In genomic region chr4:140657681-140658575, GRCm38 (mm10) we compare ENCODE assay signal across 8 mouse cellular contexts. TPM values are rescaled to one million over a fixed set of nuclear protein-coding genes. Genes with fewer than 3 reads are reported as not detected.
A peak's percentile ranks its signal among the peaks of the same experiment; 100 is the strongest.
DNase-seq lines count a peak whose midpoint lies in the region; ATAC-seq and TF ChIP-seq lines count a peak whose summit lies in the region.

No protein-coding gene starts in this region.

- H3K27ac ChIP-seq in embryonic facial prominence, embryonic 12.5 days, result peak overlapping the region; percentile 86
- peak overlapping the region; percentile 95 for H3K27ac ChIP-seq in heart, adult 2 months
- peak overlapping the region; percentile 77 for H3K27ac ChIP-seq in kidney, adult 2 months (ENCODE audit: insufficient read depth, low read depth, low read length)
- H3K27ac ChIP-seq in midbrain, embryonic 15.5 days, result peak overlapping the region; percentile 82

- H3K27me3 ChIP-seq in embryonic facial prominence, embryonic 12.5 days, result no peaks in the 10 kb centered on the region
- H3K27me3 ChIP-seq in heart, adult 2 months (ENCODE audit: control insufficient read depth, insufficient read depth, low read length), result no peaks in the 10 kb centered on the region
- no peaks in the 10 kb centered on the region for H3K27me3 ChIP-seq in kidney, adult 2 months (replicated peaks; ENCODE audit: control insufficient read depth, insufficient read depth, low read length)
- no peaks in the 10 kb centered on the region for H3K27me3 ChIP-seq in midbrain, embryonic 15.5 days (replicated peaks)

- no peaks in the 10 kb centered on the region for H3K79me2 ChIP-seq in heart, adult 2 months (replicated peaks; ENCODE audit: control insufficient read depth, insufficient read depth, low read length)

- H3K9ac ChIP-seq in embryonic facial prominence, embryonic 12.5 days, result peak overlapping the region; percentile 33
- peak overlapping the region; percentile 33 for H3K9ac ChIP-seq in heart, adult 2 months (ENCODE audit: low read depth, low read length)
- 0 out of 2 replicates have a peak overlapping the region, but pooled peaks have one; percentile 4 for H3K9ac ChIP-seq in midbrain, embryonic 15.5 days

- H3K4me2 ChIP-seq in embryonic facial prominence, embryonic 12.5 days (replicated peaks), result peak overlapping the region; percentile 40
- no peak overlapping the region for H3K4me2 ChIP-seq in midbrain, embryonic 15.5 days

- 6% methylated on average over 24 of the region's 24 CpGs for WGBS in embryonic facial prominence, embryonic 12.5 days
- 20% methylated on average over 24 of the region's 24 CpGs for WGBS in heart, adult 2 months
- WGBS in kidney, adult 2 months, result 10% methylated on average over 24 of the region's 24 CpGs
- 5% methylated on average over 24 of the region's 24 CpGs for WGBS in midbrain, embryonic 15.5 days

- no peak for TF ChIP-seq CTCF in heart, adult 2 months (IDR thresholded peaks at IDR 0.05)
- no peak for TF ChIP-seq CTCF in kidney, adult 2 months (conservative IDR thresholded peaks at IDR 0.05; ENCODE audit: insufficient read depth, insufficient read length, low read depth, low read length)

- intact Hi-C loops in heart, adult 2 months (cut with DNase I), result loop anchor here (5.0 kb wide), 1 partner anchor 41 kb away; no protein-coding TSS in a partner anchor
- intact Hi-C loops in left cerebral cortex, postnatal 36 days (cut with DNase I), result loop anchor here (5.0 kb wide), 1 partner anchor 36 kb away; no protein-coding TSS in a partner anchor

- DNase-seq in adrenal gland, postnatal 36 days, result peak; percentile 89 to 92
- DNase-seq in heart, adult 2 months, result peak; percentile 73 to 86
- peak; percentile 89 for DNase-seq in kidney, adult 2 months
- peak; percentile 77 for DNase-seq in left cerebral cortex, postnatal 36 days (ENCODE audit: low spot score in 2 of 2)
- peak; percentile 85 for DNase-seq in urinary bladder, postnatal 14 days (ENCODE audit: low spot score)
- no peak for DNase-seq in thymus, adult 18-20 months

- peak; percentile 81 for TF ChIP-seq POLR2A in heart, adult 2 months (IDR thresholded peaks at IDR 0.05; ENCODE audit: insufficient read depth, low read depth, low read length)
- no peak for TF ChIP-seq POLR2A in kidney, adult 2 months (IDR thresholded peaks at IDR 0.05; ENCODE audit: low read depth, low read length)

- peaks cover 40% of the 10 kb centered on the region for H3K4me1 ChIP-seq in embryonic facial prominence, embryonic 12.5 days
- peaks cover 7% of the 10 kb centered on the region for H3K4me1 ChIP-seq in heart, adult 2 months (ENCODE audit: control insufficient read depth, insufficient read depth, low read length)
- peaks cover 9% of the 10 kb centered on the region for H3K4me1 ChIP-seq in kidney, adult 2 months (ENCODE audit: control insufficient read depth, insufficient read depth, low read length)
- H3K4me1 ChIP-seq in midbrain, embryonic 15.5 days, result peaks cover 21% of the 10 kb centered on the region

- TF ChIP-seq EP300 in heart, adult 2 months (IDR thresholded peaks at IDR 0.05; ENCODE audit: insufficient read depth, low read depth, low read length), result 0 out of 2 replicates have a peak, but pooled peaks have one; percentile 63

- no peak overlapping the region for H3K4me3 ChIP-seq in embryonic facial prominence, embryonic 12.5 days
- peak overlapping the region; percentile 27 for H3K4me3 ChIP-seq in heart, adult 2 months
- H3K4me3 ChIP-seq in kidney, adult 2 months (ENCODE audit: insufficient read depth, low read depth, low read length), result no peak overlapping the region
- H3K4me3 ChIP-seq in midbrain, embryonic 15.5 days, result no peak overlapping the region

- ATAC-seq in embryonic facial prominence, embryonic 12.5 days (ENCODE audit: insufficient number of reproducible peaks, insufficient read depth, low FRiP score, low TSS enrichment), result peak; percentile 70
- peak; percentile 88 for ATAC-seq in midbrain, embryonic 15.5 days (replicated peaks)

- H3K9me3 ChIP-seq in embryonic facial prominence, embryonic 12.5 days, result no peaks in the 10 kb centered on the region
- no peaks in the 10 kb centered on the region for H3K9me3 ChIP-seq in midbrain, embryonic 15.5 days

- no peaks in the 10 kb centered on the region for H3K36me3 ChIP-seq in embryonic facial prominence, embryonic 12.5 days
- no peaks in the 10 kb centered on the region for H3K36me3 ChIP-seq in heart, adult 2 months (ENCODE audit: control insufficient read depth, insufficient read depth, low read length)
- H3K36me3 ChIP-seq in kidney, adult 2 months (ENCODE audit: control insufficient read depth, insufficient read depth, low read length), result no peaks in the 10 kb centered on the region
- no peaks in the 10 kb centered on the region for H3K36me3 ChIP-seq in midbrain, embryonic 15.5 days (replicated peaks)

RNA-seq across cellular contexts. Expression of gene Arhgef10l, which starts 7.9 kb away (rescaled TPM):
- total RNA-seq in adrenal gland, postnatal 36 days (2021), result 10 to 100 TPM; 11.9 to 17.7 TPM
- 17.4 and 19.7 TPM in 2 replicates for polyA plus RNA-seq in embryonic facial prominence, embryonic 12.5 days (2016; fragmentation: Nextera tagmentation; extraction: Ambion mirVana)
- 10 to 100 TPM; 61.0 to 74.4 TPM for total RNA-seq in heart, adult 2 months (2021)
- polyA plus RNA-seq in heart, adult 2 months (2012; rRNA removed), result 54.7 and 75.6 TPM in 2 replicates
- polyA plus RNA-seq in kidney, adult 2 months (2012; rRNA removed), result 42.0 and 56.2 TPM in 2 replicates
- 10 to 100 TPM; 61.0 to 63.4 TPM for total RNA-seq in left cerebral cortex, postnatal 36 days (2021)
- polyA plus RNA-seq in midbrain, embryonic 15.5 days (2015; fragmentation: Nextera tagmentation; extraction: Ambion mirVana), result 30.7 and 31.5 TPM in 2 replicates

RNA-seq across cellular contexts. Expression of gene Rcc2, which starts 42.4 kb away (rescaled TPM):
- total RNA-seq in adrenal gland, postnatal 36 days (2021), result 10 to 100 TPM; 63.3 to 85.8 TPM
- polyA plus RNA-seq in embryonic facial prominence, embryonic 12.5 days (2016; fragmentation: Nextera tagmentation; extraction: Ambion mirVana), result 95.5 and 138 TPM in 2 replicates
- total RNA-seq in heart, adult 2 months (2021), result 10 to 100 TPM; 13.7 to 14.2 TPM
- polyA plus RNA-seq in heart, adult 2 months (2012; rRNA removed), result 12.4 and 14.1 TPM in 2 replicates
- 18.7 and 20.9 TPM in 2 replicates for polyA plus RNA-seq in kidney, adult 2 months (2012; rRNA removed)
- 10 to 100 TPM; 74.7 to 84.4 TPM for total RNA-seq in left cerebral cortex, postnatal 36 days (2021)
- polyA plus RNA-seq in midbrain, embryonic 15.5 days (2015; fragmentation: Nextera tagmentation; extraction: Ambion mirVana), result 28.1 and 34.9 TPM in 2 replicates

Comparison
In these comparisons a context has a peak if more than half of its experiments do, and no peak if none do; other contexts are left out.
1. DNase-seq: peak in adrenal gland, postnatal 36 days (2 of 2), heart, adult 2 months (2 of 2), kidney, adult 2 months (single experiment), left cerebral cortex, postnatal 36 days (2 of 2) and urinary bladder, postnatal 14 days (single experiment); none in thymus, adult 18-20 months (0 of 2).
2. Peak in every context shown above with its lines, with median percentiles within 50 percentile points of each other: H3K27ac ChIP-seq and H3K9ac ChIP-seq.